Mouse (Mus musculus) myocyte (in vitro differentiated cells): ENCODE measurements around the gene Olfr1297. TPM values are rescaled to one million over a fixed set of nuclear protein-coding genes. Genes with fewer than 3 reads are reported as not detected.

ENCODE experiments used
- H3K27me3 ChIP-seq: one replicate; pipeline ENCODE4 v1.6.1; 2011; ENCODE audit not compliant: control insufficient read depth, insufficient read depth, insufficient read length
- H3K36me3 ChIP-seq: one replicate; pipeline ENCODE4 v1.6.1; 2011; ENCODE audit not compliant: control insufficient read depth, insufficient read depth
- H3K4me2 ChIP-seq: one replicate; pipeline ENCODE4 v1.6.1; 2011; ENCODE audit warnings: low read depth, control low read depth
- H3K4me3 ChIP-seq: one replicate; pipeline ENCODE4 v1.5.1; 2011; ENCODE audit warnings: mild to moderate bottlenecking, control low read depth, moderate library complexity
- H3K79me2 ChIP-seq: one replicate; pipeline ENCODE4 v1.6.1; 2011; ENCODE audit not compliant: control insufficient read depth, insufficient read depth
- H3ac ChIP-seq: one replicate; pipeline ENCODE4 v1.6.1; 2011; ENCODE audit not compliant: control insufficient read depth, insufficient read length
- CEBPB ChIP-seq: IDR thresholded peaks from 2 replicates; pipeline ENCODE4 v1.6.1; 2011; ENCODE audit warnings: mild to moderate bottlenecking, moderate library complexity; ENCODE audit not compliant: poor library complexity, insufficient read depth, severe bottlenecking
- E2F4 ChIP-seq: IDR thresholded peaks from one replicate; pipeline ENCODE4 v1.6.1; 2011; ENCODE audit warnings: mild to moderate bottlenecking, control low read depth, moderate library complexity; ENCODE audit not compliant: insufficient read depth
- MAX ChIP-seq: IDR thresholded peaks from one replicate; pipeline ENCODE4 v1.6.1; 2011; ENCODE audit warnings: low read depth, mild to moderate bottlenecking, control low read depth
- MYOD1 ChIP-seq, 3 experiments: IDR thresholded peaks; one replicate each; pipeline ENCODE4 v1.6.1; 2011; ENCODE audit warnings: control low read depth in 2 of 3, low read depth in 2 of 3, mild to moderate bottlenecking in 2 of 3, moderate library complexity in 1 of 3; ENCODE audit not compliant: insufficient read length in 2 of 3, control insufficient read depth in 1 of 3
- MYOG ChIP-seq, 3 experiments: IDR thresholded peaks; one replicate each; pipeline ENCODE4 v1.6.1; 2011; ENCODE audit warnings: control low read depth in 2 of 3, low read depth in 2 of 3, mild to moderate bottlenecking in 2 of 3; ENCODE audit not compliant: insufficient read length in 2 of 3, control insufficient read depth in 1 of 3, insufficient read depth in 1 of 3
- POLR2A ChIP-seq: IDR thresholded peaks from one replicate; pipeline ENCODE4 v1.6.1; 2011; ENCODE audit warnings: low read depth, mild to moderate bottlenecking, control low read depth, moderate library complexity; ENCODE audit not compliant: insufficient read length
- POLR2AphosphoS2 ChIP-seq: IDR thresholded peaks from one replicate; pipeline ENCODE4 v1.6.1; 2011; ENCODE audit warnings: low read depth, control low read depth; ENCODE audit not compliant: insufficient read length
- REST ChIP-seq: IDR thresholded peaks from one replicate; pipeline ENCODE4 v1.6.1; 2011; ENCODE audit warnings: mild to moderate bottlenecking, control low read depth, moderate library complexity; ENCODE audit not compliant: insufficient read depth, insufficient read length
- SRF ChIP-seq: IDR thresholded peaks from one replicate; pipeline ENCODE4 v1.6.1; 2011; ENCODE audit warnings: low read depth; ENCODE audit not compliant: control insufficient read depth, insufficient read length
- TCF12 ChIP-seq: IDR thresholded peaks from one replicate; pipeline ENCODE4 v1.6.1; 2011; ENCODE audit warnings: mild to moderate bottlenecking, control low read depth; ENCODE audit not compliant: poor library complexity, insufficient read depth, severe bottlenecking
- TCF3 ChIP-seq: IDR thresholded peaks from one replicate; pipeline ENCODE4 v1.6.1; 2011; ENCODE audit warnings: low read depth, control low read depth; ENCODE audit not compliant: insufficient read length
- USF1 ChIP-seq: IDR thresholded peaks from one replicate; pipeline ENCODE4 v1.6.1; 2011; ENCODE audit warnings: low read depth, mild to moderate bottlenecking, control low read depth, moderate library complexity
- polyA plus RNA-seq: library from polyadenylated mRNA; unstranded; fragments of >200 nt; fragmentation: generic; extraction: Trizol; gene quantifications from one replicate; pipeline ENCODE4 v1.2.1, GENCODE M21; 2012; ENCODE audit warnings: missing spikeins

Olfr1297 gene
- not detected for polyA plus RNA-seq

- no peak within 1 kb of the TSS for H3K4me2 ChIP-seq
- H3K36me3 ChIP-seq: no peaks in the 10 kb centered on the region
- no peaks in the 10 kb centered on the region for H3K79me2 ChIP-seq
- TF ChIP-seq MAX (no peak), MYOG (IDR thresholded peaks at IDR 0.05; ENCODE audit: control insufficient read depth in 1 of 3, insufficient read depth in 1 of 3, insufficient read length in 2 of 3, low read depth in 2 of 3) (no peak), E2F4 (no peak), SRF (no peak), CEBPB (no peak), TCF3 (no peak), REST (no peak), USF1 (no peak), MYOD1 (IDR thresholded peaks at IDR 0.05; ENCODE audit: control insufficient read depth in 1 of 3, insufficient read length in 2 of 3, low read depth in 2 of 3) (no peak), POLR2A (no peak), TCF12 (no peak), POLR2AphosphoS2 (no peak)
- H3K4me3 ChIP-seq: no peak within 1 kb of the TSS
- no peaks in the 10 kb centered on the region for H3K27me3 ChIP-seq
- H3ac ChIP-seq: no peak within 1 kb of the TSS
Observed at GRCm38 (mm10) chr2:111626397-111626796, at the start of gene Olfr1297. Olfr1297 (minus strand) TSS chr2:111626497.

GRCm38 (mm10) chr2:111661119-111661518 lies 34.8 kb upstream of the Olfr1297 start, which contains the start of gene Olfr1299:
Olfr1299 (plus strand) TSS chr2:111661419.
- no peak within 1 kb of the TSS for H3K4me3 ChIP-seq

GRCm38 (mm10) chr2:111649101-111649500 lies 22.8 kb upstream of the Olfr1297 start, which contains the start of gene Olfr1298:
Olfr1298 (minus strand) TSS chr2:111649201.
- Histone ChIP-seq H3K79me2 (no peaks in the 10 kb centered on the region), H3K4me2 (no peak within 1 kb of the TSS), H3K27me3 (no peaks in the 10 kb centered on the region), H3K4me3 (no peak within 1 kb of the TSS), H3ac (no peak within 1 kb of the TSS), H3K36me3 (no peaks in the 10 kb centered on the region)
- no peak for TF ChIP-seq MAX
- no peak for TF ChIP-seq MYOD1 (IDR thresholded peaks at IDR 0.05; ENCODE audit: control insufficient read depth in 1 of 3, insufficient read length in 2 of 3, low read depth in 2 of 3)
- TF ChIP-seq TCF12: no peak
- no peak for TF ChIP-seq SRF
- no peak for TF ChIP-seq E2F4
- no peak for TF ChIP-seq REST
- TF ChIP-seq MYOG (IDR thresholded peaks at IDR 0.05; ENCODE audit: control insufficient read depth in 1 of 3, insufficient read depth in 1 of 3, insufficient read length in 2 of 3, low read depth in 2 of 3): no peak
- TF ChIP-seq USF1: no peak
- TF ChIP-seq CEBPB: no peak
- no peak for TF ChIP-seq POLR2AphosphoS2
- no peak for TF ChIP-seq TCF3
- TF ChIP-seq POLR2A: no peak

More at GRCm38 (mm10) chr2:111661119-111661518, 34.8 kb upstream of the Olfr1297 start, which contains the start of gene Olfr1299:
- H3K27me3 ChIP-seq: no peaks in the 10 kb centered on the region
- H3K4me2 ChIP-seq: no peak within 1 kb of the TSS
- H3K79me2 ChIP-seq: no peaks in the 10 kb centered on the region
- H3K36me3 ChIP-seq: no peaks in the 10 kb centered on the region
- H3ac ChIP-seq: no peak within 1 kb of the TSS
- TF ChIP-seq E2F4 (no peak), POLR2A (no peak)

- Histone ChIP-seq H3ac (no peak within 1 kb of the TSS), H3K79me2 (no peaks in the 10 kb centered on the region), H3K4me2 (no peak within 1 kb of the TSS), H3K36me3 (no peaks in the 10 kb centered on the region), H3K4me3 (no peak within 1 kb of the TSS), H3K27me3 (no peaks in the 10 kb centered on the region)
- no peak for TF ChIP-seq SRF
- TF ChIP-seq TCF12: no peak
- TF ChIP-seq MYOG (IDR thresholded peaks at IDR 0.05; ENCODE audit: control insufficient read depth in 1 of 3, insufficient read depth in 1 of 3, insufficient read length in 2 of 3, low read depth in 2 of 3): no peak
- TF ChIP-seq CEBPB: no peak
- TF ChIP-seq POLR2A: no peak
- TF ChIP-seq TCF3: no peak
- TF ChIP-seq REST: no peak
- no peak for TF ChIP-seq POLR2AphosphoS2
- no peak for TF ChIP-seq MYOD1 (IDR thresholded peaks at IDR 0.05; ENCODE audit: control insufficient read depth in 1 of 3, insufficient read length in 2 of 3, low read depth in 2 of 3)
Observed at GRCm38 (mm10) chr2:111569581-111569980, 56.7 kb downstream of the Olfr1297 start, which contains the start of gene Olfr1295. Olfr1295 (minus strand) TSS chr2:111569681.

Other genes with a start within 250 kb of the Olfr1297 start
- gene Olfr1286, start 203.4 kb downstream of the Olfr1297 start, polyA plus RNA-seq: not detected
- gene Olfr1287, start 177.4 kb downstream of the Olfr1297 start, polyA plus RNA-seq: not detected
- gene Olfr1288, start 152.4 kb downstream of the Olfr1297 start, polyA plus RNA-seq: not detected
- not detected for gene Olfr1289, start 145.7 kb downstream of the Olfr1297 start, polyA plus RNA-seq
- gene Olfr1290, start 132.7 kb downstream of the Olfr1297 start, polyA plus RNA-seq: not detected
- gene Olfr1291-ps1, start 129.3 kb downstream of the Olfr1297 start, polyA plus RNA-seq: not detected
- gene Olfr1293-ps, start 101.3 kb downstream of the Olfr1297 start, polyA plus RNA-seq: not detected
- not detected for gene Olfr1294, start 86.2 kb downstream of the Olfr1297 start, polyA plus RNA-seq
- gene Olfr1295, start 56.8 kb downstream of the Olfr1297 start, polyA plus RNA-seq: not detected
- not detected for gene Olfr1298, start 22.7 kb upstream of the Olfr1297 start, polyA plus RNA-seq
- not detected for gene Olfr1299, start 34.9 kb upstream of the Olfr1297 start, polyA plus RNA-seq
- gene Olfr1301, start 124.5 kb upstream of the Olfr1297 start, polyA plus RNA-seq: not detected
- not detected for gene Olfr1302, start 150.9 kb upstream of the Olfr1297 start, polyA plus RNA-seq
- not detected for gene Olfr1303, start 193.8 kb upstream of the Olfr1297 start, polyA plus RNA-seq